Mouse (Mus musculus): ENCODE results near the gene Nrxn1. TPM values are rescaled to one million over a fixed set of nuclear protein-coding genes. Genes with fewer than 3 reads are reported as not detected.

Gene Nrxn1
- total and polyA plus RNA-seq, 2 experiments from 2014 or later = 242 to 376 TPM

DNA sequence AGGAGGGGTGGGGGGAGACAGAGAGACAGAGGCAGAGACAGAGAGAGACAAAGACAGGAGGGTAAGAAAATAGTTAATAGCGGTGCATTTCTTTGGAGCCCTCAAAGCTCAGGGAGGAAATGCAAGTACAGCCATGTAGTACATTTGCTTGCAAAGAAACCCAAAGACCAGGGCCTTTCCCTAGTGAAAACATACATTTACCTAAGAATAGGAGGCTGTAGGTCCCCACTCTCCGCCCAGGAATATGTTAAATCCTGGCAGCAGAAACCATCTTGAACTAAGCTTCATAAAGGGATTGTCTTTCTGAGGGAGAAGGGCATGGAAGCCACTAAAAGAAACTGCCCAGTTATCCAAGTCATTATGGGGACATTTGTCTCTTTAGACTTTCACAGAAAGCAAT, 461.5 kb downstream of the Nrxn1 start:
- no peak for DNase-seq
- no peak overlapping the region for H3K4me3 ChIP-seq (ENCODE audit: low read depth, low read length)
- H3K27ac ChIP-seq (ENCODE audit: low read depth, low read length) = no peak overlapping the region
- peaks cover 4% of the 10 kb centered on the region for H3K4me1 ChIP-seq (ENCODE audit: insufficient read depth)
- WGBS = 57% methylated on average over 2 of the region's 2 CpGs
- H3K36me3 ChIP-seq (ENCODE audit: insufficient read depth) = no peaks in the 10 kb centered on the region
- H3K9ac ChIP-seq = no peak overlapping the region
- TF ChIP-seq CTCF (IDR thresholded peaks at IDR 0.05; ENCODE audit: low read depth) = no peak
- no peaks in the 10 kb centered on the region for H3K27me3 ChIP-seq (ENCODE audit: insufficient read depth, low read length)
- H3K4me2 ChIP-seq (ENCODE audit: low read depth) = no peak overlapping the region
- no peak for ATAC-seq
- no peaks in the 10 kb centered on the region for H3K9me3 ChIP-seq (ENCODE audit: low read length)

DNA sequence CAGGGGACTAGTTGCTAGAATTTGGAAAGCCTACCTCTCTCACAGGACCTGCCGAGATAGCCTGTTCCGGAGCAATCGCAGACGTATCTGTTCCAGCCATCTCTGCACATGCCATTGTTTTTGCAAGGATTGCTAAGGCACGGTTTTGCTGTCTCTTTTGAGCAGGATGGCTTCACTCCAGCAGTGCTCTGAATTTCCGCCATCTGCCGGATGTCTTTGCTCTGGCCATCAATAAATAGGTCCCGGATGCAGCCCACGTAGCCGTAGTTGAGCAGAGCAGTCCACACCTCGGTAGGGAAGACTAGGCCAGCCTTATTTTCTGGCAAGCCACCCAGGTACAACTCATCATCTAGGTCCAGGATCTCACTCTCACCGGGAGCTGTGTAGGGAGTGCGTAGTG, 463.0 kb downstream of the Nrxn1 start:
- Histone ChIP-seq H3K36me3 (ENCODE audit: insufficient read depth) (no peaks in the 10 kb centered on the region), H3K27me3 (ENCODE audit: insufficient read depth, low read length) (no peaks in the 10 kb centered on the region), H3K4me3 (ENCODE audit: low read depth, low read length) (no peak overlapping the region), H3K27ac (ENCODE audit: low read depth, low read length) (no peak overlapping the region), H3K9ac (no peak overlapping the region), H3K4me2 (ENCODE audit: low read depth) (no peak overlapping the region), H3K4me1 (ENCODE audit: insufficient read depth) (peaks cover 4% of the 10 kb centered on the region), H3K9me3 (ENCODE audit: low read length) (no peaks in the 10 kb centered on the region)
- DNase-seq (peak; percentile 32), ATAC-seq (0 out of 2 replicates have a peak, but pooled peaks have one; percentile 9)
- 47% methylated on average over 13 of the region's 13 CpGs for WGBS
- TF ChIP-seq CTCF (IDR thresholded peaks at IDR 0.05; ENCODE audit: low read depth) = no peak

DNA sequence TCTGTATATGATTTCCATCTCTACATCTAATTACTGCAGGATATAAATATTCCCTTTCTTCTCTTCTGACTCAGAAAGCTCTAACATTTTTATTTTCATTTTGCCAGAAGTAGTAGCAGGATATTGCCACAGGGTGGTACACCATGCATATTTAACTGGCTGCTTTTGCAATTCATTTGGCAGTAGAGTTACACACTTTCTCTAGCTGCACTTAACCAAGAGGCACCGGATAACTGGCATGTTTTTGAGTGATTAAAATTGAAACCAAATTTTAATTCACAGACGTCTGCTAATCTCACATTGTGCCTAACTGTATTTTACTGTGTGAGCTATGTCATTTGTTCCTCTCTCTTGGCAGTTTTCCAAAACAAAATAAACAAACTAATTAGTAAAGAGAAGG, 464.4 kb downstream of the Nrxn1 start:
- peak; percentile 82 for DNase-seq
- ATAC-seq = peak; percentile 94
- Histone ChIP-seq H3K9ac (no peak overlapping the region), H3K27ac (ENCODE audit: low read depth, low read length) (no peak overlapping the region), H3K4me2 (ENCODE audit: low read depth) (no peak overlapping the region), H3K4me1 (ENCODE audit: insufficient read depth) (peaks cover 4% of the 10 kb centered on the region), H3K4me3 (ENCODE audit: low read depth, low read length) (no peak overlapping the region), H3K27me3 (ENCODE audit: insufficient read depth, low read length) (no peaks in the 10 kb centered on the region), H3K36me3 (ENCODE audit: insufficient read depth) (no peaks in the 10 kb centered on the region), H3K9me3 (ENCODE audit: low read length) (no peaks in the 10 kb centered on the region)
- peak; percentile 86 for TF ChIP-seq CTCF (IDR thresholded peaks at IDR 0.05; ENCODE audit: low read depth)
- 4% methylated on average over 2 of the region's 2 CpGs for WGBS

DNA sequence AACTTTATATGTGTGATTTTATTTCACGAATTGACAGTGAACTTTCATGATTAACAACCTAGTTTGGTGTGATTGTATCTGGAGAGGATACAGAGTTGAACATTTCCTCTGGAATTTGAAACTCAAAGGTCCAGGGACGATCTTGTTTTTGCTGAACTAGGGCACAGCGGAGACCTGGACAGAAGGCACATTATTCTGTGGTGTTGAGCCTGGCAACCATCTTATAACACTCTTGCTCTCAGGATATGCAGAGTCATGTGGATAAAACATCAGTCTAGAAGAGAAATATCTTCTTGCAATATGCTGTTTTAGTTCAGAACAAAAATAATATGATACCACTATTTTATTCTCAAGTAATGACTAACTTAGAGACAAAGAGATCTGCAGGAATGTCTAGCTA, 464.9 kb downstream of the Nrxn1 start:
- TF ChIP-seq CTCF (IDR thresholded peaks at IDR 0.05; ENCODE audit: low read depth) = no peak
- Histone ChIP-seq H3K4me3 (ENCODE audit: low read depth, low read length) (no peak overlapping the region), H3K27me3 (ENCODE audit: insufficient read depth, low read length) (no peaks in the 10 kb centered on the region), H3K9ac (no peak overlapping the region), H3K4me2 (ENCODE audit: low read depth) (no peak overlapping the region), H3K9me3 (ENCODE audit: low read length) (no peaks in the 10 kb centered on the region), H3K4me1 (ENCODE audit: insufficient read depth) (peaks cover 4% of the 10 kb centered on the region), H3K27ac (ENCODE audit: low read depth, low read length) (peak overlapping the region; percentile 57; the same call in 1 of the 2 replicates), H3K36me3 (ENCODE audit: insufficient read depth) (no peaks in the 10 kb centered on the region)
- no peak for DNase-seq
- peak; percentile 46; the same call in 1 of the 2 replicates for ATAC-seq
- WGBS = 49% methylated on average over 3 of the region's 3 CpGs

DNA sequence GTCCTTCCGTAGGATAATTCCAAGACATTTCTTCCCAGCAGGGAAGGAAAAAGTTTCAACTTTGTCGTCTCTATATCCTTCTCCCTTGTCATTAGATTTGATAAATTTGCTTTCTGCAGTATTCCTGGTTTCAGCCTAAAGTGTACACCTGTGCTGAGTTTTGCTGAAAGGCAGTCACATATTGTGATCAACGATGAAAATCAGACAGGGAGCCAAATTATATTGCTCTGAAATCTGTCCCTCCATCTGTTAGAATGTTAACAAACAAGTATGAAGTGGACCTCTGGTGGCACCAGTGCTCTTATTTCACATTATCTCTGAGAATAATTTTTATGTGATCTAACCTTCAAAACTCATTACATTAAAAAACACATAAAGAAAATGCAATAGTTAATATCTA, 465.5 kb downstream of the Nrxn1 start:
- Histone ChIP-seq H3K36me3 (ENCODE audit: insufficient read depth) (no peaks in the 10 kb centered on the region), H3K27ac (ENCODE audit: low read depth, low read length) (no peak overlapping the region), H3K4me2 (ENCODE audit: low read depth) (no peak overlapping the region), H3K4me3 (ENCODE audit: low read depth, low read length) (no peak overlapping the region), H3K4me1 (ENCODE audit: insufficient read depth) (peaks cover 4% of the 10 kb centered on the region), H3K27me3 (ENCODE audit: insufficient read depth, low read length) (no peaks in the 10 kb centered on the region), H3K9me3 (ENCODE audit: low read length) (no peaks in the 10 kb centered on the region), H3K9ac (no peak overlapping the region)
- no peak for TF ChIP-seq CTCF (IDR thresholded peaks at IDR 0.05; ENCODE audit: low read depth)
- DNase-seq = no peak
- 50% methylated on average over 3 of the region's 3 CpGs for WGBS
- no peak for ATAC-seq

DNA sequence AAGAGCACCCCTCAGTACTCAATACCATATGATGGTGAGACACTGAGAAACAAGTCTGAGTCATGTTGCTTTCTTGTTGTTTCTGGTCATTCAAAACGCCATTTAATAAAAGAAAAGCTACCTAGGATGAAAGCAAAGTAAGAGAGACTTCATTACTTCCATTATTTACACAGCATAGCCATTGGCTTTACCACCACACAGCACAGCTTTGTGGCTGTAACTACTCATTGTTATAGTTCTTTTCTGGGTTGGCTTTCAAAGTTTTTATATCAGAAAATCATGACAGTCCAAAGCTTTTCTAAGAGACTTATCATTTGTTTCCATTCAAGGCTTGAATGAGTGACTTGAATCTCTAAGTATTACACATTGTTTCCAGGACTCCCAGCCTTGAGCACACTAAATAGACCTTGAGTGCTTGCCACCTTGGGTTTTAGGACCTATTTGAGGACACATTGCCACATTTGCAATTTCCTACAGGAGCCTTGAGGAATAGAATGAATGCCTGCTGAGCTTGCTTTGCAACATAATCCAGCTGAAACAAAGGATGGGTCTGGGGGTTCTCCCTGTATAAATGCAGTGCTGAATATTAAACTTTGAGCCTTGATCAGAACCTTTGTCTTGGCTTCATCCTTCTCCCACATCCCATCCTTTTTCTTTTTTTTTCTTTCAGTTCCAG, 468.1 kb downstream of the Nrxn1 start:
- DNase-seq (no peak), ATAC-seq (no peak)
- no peak overlapping the region for H3K4me3 ChIP-seq (ENCODE audit: low read depth, low read length)
- no peaks in the 10 kb centered on the region for H3K27me3 ChIP-seq (ENCODE audit: insufficient read depth, low read length)
- TF ChIP-seq CTCF (IDR thresholded peaks at IDR 0.05; ENCODE audit: low read depth) = no peak
- H3K9me3 ChIP-seq (ENCODE audit: low read length) = no peaks in the 10 kb centered on the region
- H3K27ac ChIP-seq (ENCODE audit: low read depth, low read length) = no peak overlapping the region
- H3K4me1 ChIP-seq (ENCODE audit: insufficient read depth) = peaks cover 4% of the 10 kb centered on the region
- H3K36me3 ChIP-seq (ENCODE audit: insufficient read depth) = no peaks in the 10 kb centered on the region
- WGBS = 14% methylated on average over 1 of the region's 1 CpGs
- no peak overlapping the region for H3K4me2 ChIP-seq (ENCODE audit: low read depth)
- no peak overlapping the region for H3K9ac ChIP-seq

DNA sequence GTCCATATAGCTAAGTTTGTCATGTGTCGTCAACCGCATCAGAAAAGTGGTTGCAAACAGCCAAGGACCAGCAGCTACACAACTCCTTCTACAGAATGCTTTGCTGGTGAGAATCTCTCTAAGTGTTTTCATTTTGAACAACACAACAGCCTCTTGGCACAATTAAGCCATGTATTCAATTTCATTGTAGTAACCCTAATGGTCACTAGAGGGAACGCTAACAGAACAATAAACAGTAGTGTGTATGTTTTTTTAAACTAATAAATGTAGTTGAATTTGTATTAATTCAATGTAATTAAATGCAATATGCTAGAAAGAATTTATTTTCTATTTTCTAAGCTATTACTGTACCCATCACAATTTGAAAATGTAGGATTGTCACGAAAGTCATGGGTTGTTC, 471.0 kb downstream of the Nrxn1 start:
- DNase-seq = no peak
- WGBS = 80% methylated on average over 4 of the region's 4 CpGs

More for the DNA sequence above, 471.0 kb downstream of the Nrxn1 start:
- Histone ChIP-seq H3K4me1 (ENCODE audit: insufficient read depth) (no peaks in the 10 kb centered on the region), H3K27me3 (ENCODE audit: insufficient read depth, low read length) (no peaks in the 10 kb centered on the region), H3K9me3 (ENCODE audit: low read length) (no peaks in the 10 kb centered on the region), H3K36me3 (ENCODE audit: insufficient read depth) (no peaks in the 10 kb centered on the region), H3K9ac (no peak overlapping the region), H3K4me3 (ENCODE audit: low read depth, low read length) (no peak overlapping the region), H3K27ac (ENCODE audit: low read depth, low read length) (no peak overlapping the region), H3K4me2 (ENCODE audit: low read depth) (no peak overlapping the region)
- ATAC-seq = no peak
- peak; percentile 12; the same call in 1 of the 2 replicates for TF ChIP-seq CTCF (IDR thresholded peaks at IDR 0.05; ENCODE audit: low read depth)
